Mouse (Mus musculus) embryo, embryonic 10.5 days (tissue): ENCODE results near the gene Ggt5.

Source experiments
- DNase-seq: peaks from one replicate; pipeline ENCODE4 v3.0.0-alpha.2; 2015; ENCODE audit warnings: low spot score

The Ggt5 gene

GRCm38 (mm10) chr10:75568441-75568840 lies 20.7 kb upstream of the Ggt5 start:
- no peak for DNase-seq

- no peak for DNase-seq
Observed at GRCm38 (mm10) chr10:75568851-75569250, 20.3 kb upstream of the Ggt5 start.

- no peak for DNase-seq
Observed at GRCm38 (mm10) chr10:75570981-75571657, 18.0 kb upstream of the Ggt5 start.

GRCm38 (mm10) chr10:75571937-75572336 lies 17.2 kb upstream of the Ggt5 start:
- no peak for DNase-seq

- DNase-seq = no peak
Observed at GRCm38 (mm10) chr10:75573181-75573580, 16.0 kb upstream of the Ggt5 start.

GRCm38 (mm10) chr10:75573965-75574364 lies 15.2 kb upstream of the Ggt5 start:
- no peak for DNase-seq

- no peak for DNase-seq
Observed at GRCm38 (mm10) chr10:75579129-75579528, 10.0 kb upstream of the Ggt5 start.

- DNase-seq = peak; percentile 95
Observed at GRCm38 (mm10) chr10:75585876-75586552, 3.1 kb upstream of the Ggt5 start.

GRCm38 (mm10) chr10:75586553-75586879 lies 2.6 kb upstream of the Ggt5 start:
- no peak for DNase-seq

GRCm38 (mm10) chr10:75587781-75588180 lies 1.4 kb upstream of the Ggt5 start:
- DNase-seq = no peak

- no peak for DNase-seq
Observed at GRCm38 (mm10) chr10:75588336-75588735, 804 bp upstream of the Ggt5 start.

- DNase-seq = no peak
Observed at GRCm38 (mm10) chr10:75589651-75590050, 511 bp downstream of the Ggt5 start.

GRCm38 (mm10) chr10:75591211-75591894 lies 2.2 kb downstream of the Ggt5 start:
- DNase-seq = no peak

- no peak for DNase-seq
Observed at GRCm38 (mm10) chr10:75592585-75592984, 3.4 kb downstream of the Ggt5 start.

GRCm38 (mm10) chr10:75595981-75596380 lies 6.8 kb downstream of the Ggt5 start:
- no peak for DNase-seq

- DNase-seq = no peak
Observed at GRCm38 (mm10) chr10:75600189-75600730, 11.1 kb downstream of the Ggt5 start.

- DNase-seq = no peak
Observed at GRCm38 (mm10) chr10:75605162-75605846, 16.2 kb downstream of the Ggt5 start.

- DNase-seq = no peak
Observed at GRCm38 (mm10) chr10:75607253-75607652, 18.1 kb downstream of the Ggt5 start.

GRCm38 (mm10) chr10:75608975-75609374 lies 19.8 kb downstream of the Ggt5 start:
- no peak for DNase-seq

- DNase-seq = no peak
Observed at GRCm38 (mm10) chr10:75610486-75610885, 21.3 kb downstream of the Ggt5 start.

- DNase-seq = no peak
Observed at GRCm38 (mm10) chr10:75616044-75616443, 26.9 kb downstream of the Ggt5 start.

GRCm38 (mm10) chr10:75620818-75621217 lies 31.7 kb downstream of the Ggt5 start:
- DNase-seq = no peak
